Mouse (Mus musculus) cerebellum, adult 8-10 months (tissue): ENCODE measurements at regions not wholly inside any gene's neighbourhood (a gene's known extent, or its start where the extent isn't known, plus 50 kb on each side); places are given as distances from the start of the nearest gene placed in this dataset.

ENCODE experiments used
- DNase-seq: peaks from one replicate; pipeline ENCODE4 v3.0.0; 2022

DNA sequence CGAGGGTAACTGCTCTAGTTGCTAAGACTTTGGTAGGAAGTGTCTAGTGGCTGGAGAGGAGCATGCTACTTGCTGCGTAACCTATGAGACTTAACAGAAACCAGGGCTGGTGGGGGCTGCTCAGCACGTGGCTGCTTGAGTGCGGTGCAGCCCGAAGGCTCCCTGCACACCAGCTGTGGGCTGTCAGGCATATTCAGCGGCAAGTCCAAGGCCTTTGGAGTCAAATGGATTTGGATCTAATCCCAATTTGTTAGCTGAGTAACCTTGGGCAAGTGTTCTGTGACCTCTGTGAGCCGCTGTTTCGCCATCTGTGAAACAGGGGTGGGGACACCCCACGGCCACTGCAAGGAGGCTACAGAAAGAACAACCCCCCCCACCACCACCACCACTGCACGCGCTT lies 75.5 kb upstream of the Msx2 start:
- no peak for DNase-seq

DNA sequence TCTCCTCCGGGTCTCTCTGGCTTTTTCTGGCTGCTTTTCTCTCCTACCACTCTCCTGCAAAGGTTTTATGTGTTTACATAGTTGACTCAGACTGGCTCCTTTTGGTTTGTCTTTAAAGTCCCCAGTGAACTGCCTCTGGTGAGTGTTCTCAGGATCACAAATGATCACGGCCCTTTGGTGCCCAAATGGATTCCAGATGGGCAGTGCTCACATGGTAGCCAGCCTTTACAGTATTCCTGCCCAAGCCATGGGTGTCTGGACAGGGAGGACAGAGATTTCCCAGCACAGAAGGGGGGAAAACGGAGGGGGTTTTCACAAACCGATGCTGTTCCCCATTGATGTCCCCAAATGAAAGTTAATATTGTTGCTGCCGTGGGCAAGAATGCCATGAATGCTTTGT lies 70.4 kb upstream of the Msx2 start:
- DNase-seq: no peak

DNA sequence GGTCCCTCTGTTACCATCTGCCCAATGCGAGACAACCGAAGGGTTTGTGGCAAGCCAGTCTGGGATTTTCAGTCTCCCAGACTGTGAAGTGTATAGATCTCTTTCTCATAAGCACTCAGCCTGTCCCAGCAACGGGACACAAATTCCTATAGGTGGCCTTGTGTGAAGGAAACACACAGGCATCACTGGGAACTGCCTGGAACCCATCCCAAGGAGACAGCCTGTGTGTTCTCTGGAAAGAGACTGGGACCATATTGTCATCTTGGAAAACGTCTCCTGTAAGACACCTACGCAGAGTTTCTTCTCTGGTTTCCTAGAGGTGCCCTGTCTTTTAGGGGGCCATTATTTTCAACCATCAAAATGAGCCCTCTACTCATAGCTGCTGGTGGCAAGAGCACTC lies 66.9 kb upstream of the Msx2 start:
- no peak for DNase-seq

DNA sequence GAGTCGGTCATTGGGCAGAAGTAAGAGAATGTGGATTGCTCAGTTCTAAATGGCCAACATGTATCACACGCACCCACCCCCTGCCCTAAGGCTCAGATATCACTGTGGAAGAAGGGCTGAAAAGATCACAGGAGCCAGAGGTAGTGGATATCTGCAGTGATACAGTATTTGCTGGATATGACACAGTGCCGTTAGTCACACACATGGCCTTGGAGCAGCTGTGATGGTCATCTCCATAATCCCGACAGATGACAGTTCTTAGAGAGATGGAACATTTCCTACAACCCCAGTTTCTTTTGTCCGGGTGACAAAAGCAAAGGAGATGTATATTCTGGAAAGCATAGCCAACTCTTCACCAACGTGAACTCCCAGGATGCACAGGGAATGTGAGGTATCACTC lies 65.1 kb upstream of the Msx2 start:
- DNase-seq: no peak

DNA sequence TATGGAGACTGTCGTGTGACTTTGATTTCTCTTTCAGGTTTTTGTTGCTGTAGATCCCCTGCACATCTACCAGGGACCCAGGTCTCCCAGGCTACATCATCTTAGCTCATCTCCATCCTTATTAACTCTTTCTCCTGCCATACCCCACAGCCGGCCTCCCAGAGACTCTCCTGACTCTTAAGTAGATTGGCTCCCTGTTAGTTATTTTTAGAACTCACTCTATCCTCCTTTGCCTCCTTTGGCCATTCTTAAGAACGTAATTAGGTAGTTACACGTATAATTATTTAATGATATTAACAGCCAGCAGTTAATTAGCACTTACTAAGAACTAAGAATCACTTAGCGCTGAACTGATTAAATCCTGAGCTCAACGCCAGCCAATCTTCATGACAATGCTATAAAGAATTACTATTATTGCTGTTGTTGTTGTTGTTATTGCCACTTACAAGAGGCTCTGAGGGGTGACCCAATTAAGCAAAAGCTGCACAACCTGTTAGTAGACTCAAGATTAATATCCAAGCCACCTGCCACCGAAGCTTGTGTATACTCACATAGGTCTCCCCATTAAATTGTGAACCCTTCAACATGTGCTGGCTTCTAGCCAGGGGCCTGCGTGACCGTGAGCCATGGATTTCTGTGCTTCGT lies 63.0 kb upstream of the Msx2 start:
- DNase-seq: no peak

DNA sequence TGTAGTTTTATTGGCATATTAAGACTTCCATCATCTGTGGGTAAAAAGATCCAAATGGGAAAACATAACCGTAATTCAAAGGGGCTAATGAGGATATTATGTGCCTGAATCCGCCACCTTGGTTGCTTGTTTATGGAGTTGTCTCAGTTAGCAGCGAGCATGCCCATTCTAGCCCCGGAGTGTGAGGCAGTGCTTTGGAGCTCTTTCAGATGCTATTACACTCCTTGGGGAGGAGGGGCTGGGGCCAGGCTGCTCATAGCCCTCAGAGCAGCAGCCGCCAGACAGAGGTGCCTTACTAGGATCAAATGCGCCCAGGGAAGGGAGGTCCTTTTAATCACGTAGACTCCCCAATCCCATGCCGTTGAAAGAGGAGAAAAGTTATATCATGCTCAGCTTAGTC lies 60.9 kb upstream of the Msx2 start:
- no peak for DNase-seq

DNA sequence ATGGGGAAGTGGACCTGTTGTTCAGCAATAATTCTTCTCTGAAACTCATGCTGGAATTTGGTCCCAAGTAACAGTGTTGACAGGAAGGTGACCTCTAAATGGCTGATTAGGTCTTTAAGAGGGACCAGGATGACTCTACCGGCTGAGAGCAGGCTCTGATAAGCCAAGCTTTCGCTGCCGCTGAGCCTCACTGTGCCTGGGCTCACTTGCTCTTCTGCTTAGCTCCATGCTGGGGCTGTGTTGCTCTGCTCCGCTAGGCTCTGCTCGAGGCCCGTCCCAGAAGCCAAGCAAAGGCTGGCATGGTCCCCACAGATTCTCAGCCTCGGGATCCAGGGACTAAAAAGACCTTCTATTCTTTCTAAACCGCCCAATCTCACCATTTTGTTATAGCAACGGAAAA lies 54.0 kb upstream of the Msx2 start:
- DNase-seq: no peak

DNA sequence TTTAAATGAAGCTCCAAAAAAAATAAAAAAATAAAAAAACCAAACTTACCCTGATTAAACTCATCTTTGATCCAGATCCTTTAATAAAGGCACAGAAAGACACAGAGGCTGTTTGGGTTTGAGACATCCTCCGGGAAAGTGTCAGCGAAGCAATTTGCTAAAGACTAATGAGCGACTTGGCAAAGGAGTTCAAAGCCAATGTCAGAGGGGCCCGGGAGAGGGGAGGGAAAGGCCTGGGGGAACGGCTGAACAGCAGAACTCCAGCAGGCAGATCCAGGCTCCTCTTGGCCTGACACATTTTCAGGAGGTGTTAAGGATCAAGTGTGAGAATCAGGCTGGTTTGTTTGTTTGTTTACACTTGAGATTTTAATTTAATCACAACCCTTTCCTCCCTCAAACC lies 49.9 kb upstream of the Msx2 start:
- DNase-seq: no peak
